Mouse (Mus musculus) embryo, embryonic 10.5 days (tissue): ENCODE measurements at regions not wholly inside any gene's neighbourhood (a gene's known extent, or its start where the extent isn't known, plus 50 kb on each side); places are given as distances from the start of the nearest gene placed in this dataset.
"Not testable (repeated sequence)": the region's sequence is repeated elsewhere in the genome, so short reads cannot be mapped to it uniquely, and the experiment has no call there.

Source experiments
- DNase-seq: peaks from one replicate; pipeline ENCODE4 v3.0.0-alpha.2; 2015; ENCODE audit warnings: low spot score

DNA sequence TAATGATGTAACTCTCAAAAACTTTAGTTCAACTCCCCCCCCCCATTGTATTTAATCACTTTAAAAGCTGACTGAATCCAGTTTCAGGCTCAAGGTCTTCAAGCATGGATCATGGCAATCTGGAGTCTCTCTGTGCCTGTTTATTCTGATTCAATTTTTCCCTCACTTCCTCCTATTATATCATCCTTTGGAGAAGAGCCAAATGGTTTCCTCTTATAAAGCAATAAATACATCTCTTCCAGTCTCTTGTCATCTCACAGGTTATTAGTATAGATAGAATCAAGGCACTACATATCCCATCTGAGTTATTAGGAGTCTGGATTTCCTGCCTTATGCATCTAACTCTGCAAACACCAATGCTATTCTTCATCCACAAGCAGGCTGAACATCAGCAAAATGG, 530.2 kb upstream of the Pdcd1 start:
- DNase-seq = no peak

DNA sequence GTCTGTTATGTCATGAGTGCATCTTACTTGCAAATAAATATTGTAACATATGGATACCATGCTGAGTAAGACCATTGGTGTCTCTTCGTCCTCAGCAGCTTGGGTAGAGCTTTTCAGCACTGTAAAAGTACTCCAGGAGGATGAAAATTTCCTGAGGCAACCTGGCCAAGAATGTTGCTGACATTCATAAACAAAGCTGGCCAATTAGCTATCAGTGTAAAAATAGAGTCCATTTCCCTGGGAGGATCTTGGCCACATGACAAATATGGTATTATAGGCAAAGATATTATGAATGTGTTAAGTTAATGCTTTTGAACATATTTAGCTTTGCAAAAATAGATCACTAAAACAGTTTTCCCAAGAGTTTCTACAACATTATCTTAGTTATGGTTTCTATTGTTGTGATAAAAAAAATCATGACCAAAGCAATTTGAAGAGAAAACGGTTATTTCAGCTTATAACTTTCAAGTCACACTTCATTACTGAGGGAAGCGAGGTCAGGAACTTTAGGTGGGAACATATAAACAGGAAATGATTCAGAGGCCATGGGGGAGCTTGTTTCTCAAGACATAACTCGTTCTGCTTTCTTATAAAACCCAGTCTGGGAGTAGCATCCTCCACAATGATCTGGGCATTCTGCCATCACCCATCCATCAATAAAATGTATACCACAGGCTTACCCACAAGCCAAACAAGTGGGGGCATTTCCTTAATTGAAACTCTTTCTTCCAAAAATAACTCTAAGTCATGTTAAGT, 529.5 kb upstream of the Pdcd1 start:
- no peak for DNase-seq

DNA sequence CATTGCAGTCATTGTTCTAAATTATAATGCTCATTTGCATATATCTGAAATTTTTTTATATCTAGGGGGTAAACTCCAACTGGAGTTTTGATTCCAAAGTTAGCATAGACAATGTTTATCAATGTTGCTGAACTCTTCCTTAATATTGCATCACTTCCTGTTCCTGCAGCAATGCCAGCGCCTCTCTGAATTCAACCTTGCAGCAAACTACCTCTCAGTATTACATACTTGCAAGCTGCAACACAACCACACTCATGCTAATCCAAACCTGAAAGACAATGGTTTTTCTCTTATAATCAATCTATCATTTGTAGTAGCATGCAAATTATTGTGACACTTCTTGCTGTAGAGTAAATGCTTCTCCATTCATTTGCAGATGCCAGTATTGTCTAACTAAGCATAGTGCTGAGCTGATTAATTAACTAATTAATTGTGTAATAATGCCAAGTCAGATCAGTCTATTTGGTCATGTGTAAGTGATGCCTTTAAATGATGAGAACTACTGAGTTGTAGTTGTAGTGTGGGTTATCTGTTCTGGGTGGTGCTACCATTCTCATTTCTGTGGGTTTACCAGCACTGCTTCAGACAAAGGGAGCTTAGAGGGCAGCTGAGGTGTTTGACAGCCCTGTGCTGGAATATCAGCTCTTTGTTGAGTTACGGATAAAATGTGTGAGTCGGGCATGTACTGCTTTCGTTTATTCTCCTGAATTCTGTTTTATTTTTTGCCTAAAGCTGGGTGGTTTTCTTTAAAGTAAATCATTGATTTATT, 480.6 kb upstream of the Pdcd1 start:
- DNase-seq = no peak

DNA sequence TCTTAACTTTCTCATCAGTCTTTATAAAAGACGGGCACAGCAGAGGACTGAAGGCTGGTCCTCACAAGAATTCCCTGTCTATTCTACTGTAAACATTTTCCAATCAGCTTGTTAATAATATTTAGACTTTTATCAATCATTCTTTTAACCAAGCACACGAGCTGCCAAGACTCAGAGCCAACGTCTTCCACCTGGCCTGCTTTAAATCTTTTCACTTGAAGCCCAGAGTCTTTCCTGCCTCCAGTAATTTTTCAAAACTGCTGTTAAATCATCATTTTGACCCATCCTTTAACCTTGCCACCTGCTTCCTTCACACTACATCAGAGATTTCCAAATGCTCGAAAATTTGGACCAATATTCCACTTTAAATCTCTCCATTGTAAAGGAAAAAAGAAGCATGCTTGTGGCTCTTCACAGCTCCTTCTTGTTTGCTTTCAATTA, 451.7 kb upstream of the Pdcd1 start:
- no peak for DNase-seq

DNA sequence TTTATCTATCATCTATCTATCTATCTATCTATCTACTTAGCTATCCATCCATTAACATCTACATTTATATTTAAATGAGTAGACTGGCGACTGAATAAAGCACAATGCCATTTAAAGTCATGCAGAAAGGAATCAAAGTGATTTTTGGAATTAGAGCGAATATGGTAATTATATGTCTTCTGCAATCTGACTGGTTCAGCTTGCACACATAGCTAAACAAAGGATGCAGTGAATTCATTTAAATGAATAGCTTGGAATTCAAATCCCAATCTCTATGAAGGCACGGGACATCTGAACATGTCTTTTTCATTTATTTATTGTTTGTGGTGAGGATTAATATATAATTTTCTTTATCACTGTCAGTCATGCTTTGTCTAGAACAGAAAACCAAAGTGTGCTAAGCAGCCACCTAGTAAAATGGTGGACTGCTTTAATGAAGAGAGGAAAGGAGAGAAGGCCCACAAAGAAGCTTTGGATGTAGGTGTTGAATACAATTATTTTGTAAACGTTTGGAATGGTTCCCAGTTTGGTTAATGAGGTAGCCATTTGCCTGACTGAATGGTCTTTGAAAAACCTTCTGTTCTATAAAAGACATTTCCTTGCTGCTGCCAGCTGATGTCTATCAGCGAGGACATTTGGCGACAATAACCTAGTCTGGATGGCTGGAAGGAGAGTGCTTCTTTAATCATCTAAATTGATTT, 451.2 kb upstream of the Pdcd1 start:
- DNase-seq = no peak

DNA sequence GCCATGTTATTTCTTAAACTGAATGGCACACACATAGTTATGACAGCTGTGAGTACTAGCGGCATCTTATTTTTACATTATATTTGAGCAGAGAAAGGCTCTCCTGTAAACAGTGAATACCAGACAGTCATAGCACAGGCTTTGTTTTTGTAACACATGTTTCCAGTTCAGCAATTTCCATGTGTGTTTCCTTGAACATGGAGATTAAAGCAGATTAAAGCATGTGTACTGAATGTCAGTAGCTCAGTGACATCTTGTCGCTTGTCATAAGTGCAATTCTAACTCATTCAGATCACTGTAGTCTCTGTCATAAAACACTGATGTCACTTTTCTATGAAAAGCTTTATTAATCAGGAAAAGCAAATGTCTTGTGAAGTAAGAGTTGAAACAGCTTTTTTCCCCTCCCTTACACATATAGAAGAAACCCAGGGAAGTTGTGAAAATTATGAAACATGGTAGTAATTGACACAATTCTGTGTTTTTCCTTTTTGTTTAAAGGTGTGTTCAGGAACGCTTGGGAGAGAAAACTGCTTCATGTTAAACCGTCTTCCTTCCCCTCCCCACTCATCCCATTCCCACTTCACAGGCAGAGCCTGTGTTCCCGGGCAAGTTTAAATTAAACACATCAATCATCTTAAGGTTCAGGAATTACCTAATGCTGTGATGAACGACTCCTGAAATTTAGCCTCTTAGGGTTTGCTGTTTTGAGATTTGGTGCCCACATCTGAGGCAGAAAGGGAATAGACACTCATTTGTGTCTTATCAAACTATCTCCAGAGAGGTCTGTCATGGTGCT, 449.9 kb upstream of the Pdcd1 start:
- DNase-seq = no peak

DNA sequence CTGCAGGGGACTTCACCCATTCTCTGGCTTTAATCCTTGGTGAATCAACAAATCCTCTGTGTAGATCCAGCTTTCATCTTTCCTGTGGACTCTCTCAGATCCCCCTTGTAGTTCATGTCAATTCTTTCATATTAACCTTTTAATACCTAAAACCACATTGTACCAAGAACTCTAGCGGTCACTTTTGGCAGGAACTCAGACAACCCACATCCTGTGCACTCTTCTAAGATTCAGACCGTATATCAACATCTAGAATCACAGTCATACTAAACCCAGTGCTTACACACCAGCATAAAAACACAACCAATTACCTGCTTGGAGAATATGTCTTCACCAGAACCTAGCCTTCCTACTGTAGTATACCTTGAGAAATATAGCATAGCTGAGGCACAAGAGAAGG, 444.6 kb upstream of the Pdcd1 start:
- DNase-seq = no peak

DNA sequence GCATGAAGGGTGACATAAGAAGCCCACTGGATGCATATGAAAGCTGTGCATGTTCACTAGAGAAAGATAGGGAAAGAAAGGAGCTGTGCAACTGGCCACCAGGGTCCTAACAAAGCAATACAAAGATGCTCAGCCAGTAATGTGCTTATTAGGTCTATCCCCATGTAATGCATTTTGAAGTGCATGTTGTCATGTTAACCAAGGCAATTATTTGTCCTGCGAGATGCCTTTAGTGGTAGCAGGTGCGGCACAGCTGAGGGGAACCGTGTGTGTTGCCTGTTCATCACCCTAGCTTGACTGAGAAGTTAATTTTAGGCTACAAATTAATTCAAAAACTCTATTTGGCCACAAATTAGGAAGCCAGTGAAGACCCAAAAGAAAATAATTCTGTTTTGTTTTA, 444.0 kb upstream of the Pdcd1 start:
- no peak for DNase-seq

DNA sequence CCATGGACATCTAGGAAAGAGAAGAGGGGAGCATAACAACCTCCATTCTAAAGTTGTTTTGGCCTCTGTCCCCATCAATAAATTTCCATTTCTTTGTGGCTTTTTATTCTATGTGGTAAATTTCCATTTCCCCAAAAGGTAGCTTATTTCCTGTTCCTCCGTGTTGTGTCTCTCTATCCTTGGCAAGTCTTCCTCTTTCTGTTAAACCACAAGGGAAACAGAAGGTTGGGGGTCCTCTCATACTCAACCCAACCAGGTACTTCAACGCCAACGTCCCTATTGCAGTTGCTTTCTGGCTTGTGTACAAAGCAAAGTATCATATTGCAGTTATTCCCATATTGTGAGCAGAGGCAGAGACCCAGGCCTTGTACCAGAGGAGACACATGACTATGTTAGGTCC, 434.7 kb upstream of the Pdcd1 start:
- DNase-seq = no peak

DNA sequence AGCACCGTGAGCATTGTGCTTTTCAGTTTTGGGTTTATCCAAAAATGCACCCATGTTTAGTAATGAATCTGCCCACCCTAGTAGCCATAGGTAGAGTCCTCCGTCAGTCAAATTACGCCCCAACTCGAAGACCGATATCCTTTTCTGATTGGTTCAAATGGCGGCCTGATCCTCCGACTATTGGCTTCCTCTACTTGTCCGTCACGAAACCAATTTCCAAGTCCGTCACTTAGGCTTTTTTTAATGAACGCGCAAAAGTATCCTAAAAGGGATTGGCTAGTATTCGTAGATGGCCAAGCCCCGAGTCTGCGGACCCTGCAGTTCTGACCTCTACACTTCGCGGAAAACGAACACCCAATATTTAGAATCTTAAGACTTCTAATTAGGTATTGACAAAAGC, 417.5 kb upstream of the Pdcd1 start:
- not testable (repeated sequence) for DNase-seq

DNA sequence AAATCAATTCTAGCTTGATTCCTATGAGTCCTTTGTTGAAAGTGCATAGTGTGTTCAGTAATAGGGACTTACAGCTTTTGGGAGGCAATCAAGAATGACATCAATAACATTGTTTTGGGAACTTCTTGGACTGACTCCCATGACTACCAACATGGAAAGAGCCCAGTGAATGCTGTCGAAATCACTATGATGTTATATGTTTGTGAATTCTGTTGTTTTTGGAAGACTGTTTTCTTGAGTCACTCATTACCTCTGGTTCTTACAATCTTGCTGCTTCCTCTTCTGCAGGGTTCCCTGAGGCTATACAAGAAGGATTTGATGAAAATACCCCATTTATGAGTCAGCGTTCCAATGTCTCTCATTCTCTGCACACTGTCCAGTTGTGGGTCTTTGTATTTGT, 371.4 kb upstream of the Pdcd1 start:
- no peak for DNase-seq

DNA sequence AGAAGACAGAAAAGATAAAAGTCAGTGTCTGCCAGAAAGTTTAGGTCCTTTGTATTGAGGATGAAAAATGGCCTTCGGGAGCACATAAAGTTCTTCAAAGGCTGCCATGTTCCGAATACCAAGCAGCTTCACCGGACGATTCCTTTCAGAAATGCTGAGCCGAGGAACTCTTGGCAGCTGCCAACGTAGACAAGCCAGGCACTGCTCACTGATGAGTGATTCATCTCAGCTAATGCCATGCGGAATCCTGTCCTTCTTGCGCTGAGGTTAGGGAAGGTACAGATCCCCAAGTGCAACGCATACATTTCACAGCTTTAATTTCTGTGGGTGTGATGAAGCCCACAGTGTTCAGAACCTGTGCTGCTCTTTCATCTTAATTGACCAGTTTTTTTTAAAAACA, 360.7 kb upstream of the Pdcd1 start:
- peak; percentile 9 for DNase-seq

DNA sequence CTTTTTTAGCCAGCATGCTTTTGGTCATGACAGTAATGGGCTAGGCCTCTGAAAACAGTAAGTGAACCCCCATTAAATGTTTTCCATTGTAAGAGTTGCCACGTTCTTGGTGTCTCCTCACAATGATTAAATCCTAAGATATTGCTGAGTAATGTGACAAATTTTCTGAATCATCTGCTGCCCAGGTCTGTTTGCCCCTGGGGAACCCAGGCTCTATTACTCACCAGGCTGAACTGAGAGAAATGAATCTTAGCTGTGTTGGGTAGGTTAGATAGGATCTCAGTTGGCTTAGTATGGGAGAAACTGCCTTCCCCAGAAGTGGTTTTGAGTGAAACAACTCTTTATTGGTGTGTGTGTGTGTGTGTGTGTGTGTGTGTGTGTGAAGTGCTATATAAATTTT, 314.3 kb upstream of the Pdcd1 start:
- no peak for DNase-seq

DNA sequence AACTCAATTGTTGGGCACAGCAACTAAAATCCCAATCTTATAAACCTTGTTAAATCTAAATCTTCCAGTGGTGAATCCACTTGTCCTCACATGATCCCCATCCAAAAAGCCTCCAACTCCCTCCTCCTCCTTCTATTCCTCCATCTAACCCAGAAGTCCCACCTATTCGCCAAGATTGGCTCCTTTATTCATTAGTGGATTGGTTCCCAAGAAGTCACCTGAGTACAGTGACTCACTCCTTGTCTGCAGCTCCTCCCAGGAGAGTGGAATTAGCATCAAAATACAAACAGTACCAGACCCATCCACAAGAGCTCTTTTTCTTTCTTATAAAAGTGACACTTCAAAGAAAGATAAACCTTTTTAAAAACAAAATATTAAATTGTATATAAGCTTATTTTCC, 304.6 kb upstream of the Pdcd1 start:
- DNase-seq = no peak

DNA sequence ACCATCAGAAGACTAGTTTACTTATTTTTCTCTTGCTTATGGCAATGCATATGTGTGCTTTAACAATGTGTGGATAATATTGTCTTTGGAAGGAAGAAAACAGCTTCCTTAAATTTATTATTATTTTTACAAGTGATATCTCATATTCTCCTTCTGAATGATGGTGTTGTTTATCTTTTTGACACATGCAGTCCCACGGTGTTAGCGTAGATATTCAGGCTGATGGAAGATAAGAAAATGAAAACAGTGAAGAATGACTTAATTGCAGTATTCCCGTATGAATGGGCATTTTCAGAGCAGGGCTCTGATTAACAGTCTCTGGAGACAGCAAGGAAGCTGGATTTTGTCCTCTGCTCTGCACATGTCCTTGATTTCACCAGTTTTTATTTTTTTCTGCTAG, 303.5 kb upstream of the Pdcd1 start:
- no peak for DNase-seq

DNA sequence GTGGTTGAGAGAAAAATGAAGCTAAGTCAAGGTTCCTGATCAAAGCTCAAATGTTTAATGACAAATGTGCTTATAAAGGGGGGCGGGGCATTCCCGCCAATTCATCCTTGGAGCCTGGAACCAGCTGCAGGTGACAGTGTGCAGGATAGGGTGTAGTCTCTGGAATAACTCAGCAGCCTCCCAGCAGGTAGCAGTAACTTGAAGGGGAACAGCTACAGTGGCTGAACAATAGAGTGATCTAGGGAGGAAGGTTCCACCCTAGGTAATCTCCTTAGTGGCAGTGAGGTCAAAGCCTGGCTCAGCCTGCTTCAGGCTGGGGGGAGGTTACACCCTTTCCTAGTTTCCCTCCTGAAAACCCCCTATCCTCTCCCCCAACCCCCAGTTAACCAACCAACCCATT, 290.2 kb upstream of the Pdcd1 start:
- DNase-seq = no peak

DNA sequence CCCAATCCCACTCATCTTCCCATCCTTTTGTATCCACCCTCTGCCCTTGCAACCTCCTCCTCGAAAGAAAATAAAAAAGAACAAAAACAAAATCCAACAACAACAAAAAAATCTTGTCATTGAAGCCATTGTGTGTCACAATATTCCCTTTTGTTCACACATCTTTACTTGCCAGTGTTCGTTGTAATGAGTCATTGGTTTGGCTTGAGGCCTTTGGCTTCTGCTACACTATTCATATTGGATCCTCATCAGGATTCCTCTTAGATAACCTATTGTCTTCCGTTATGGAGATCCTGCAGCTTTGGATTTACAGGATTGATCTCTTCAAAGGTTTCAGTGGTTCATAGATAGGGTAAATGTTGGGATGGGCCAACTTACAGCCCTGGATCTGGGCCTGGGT, 288.9 kb upstream of the Pdcd1 start:
- DNase-seq = no peak

DNA sequence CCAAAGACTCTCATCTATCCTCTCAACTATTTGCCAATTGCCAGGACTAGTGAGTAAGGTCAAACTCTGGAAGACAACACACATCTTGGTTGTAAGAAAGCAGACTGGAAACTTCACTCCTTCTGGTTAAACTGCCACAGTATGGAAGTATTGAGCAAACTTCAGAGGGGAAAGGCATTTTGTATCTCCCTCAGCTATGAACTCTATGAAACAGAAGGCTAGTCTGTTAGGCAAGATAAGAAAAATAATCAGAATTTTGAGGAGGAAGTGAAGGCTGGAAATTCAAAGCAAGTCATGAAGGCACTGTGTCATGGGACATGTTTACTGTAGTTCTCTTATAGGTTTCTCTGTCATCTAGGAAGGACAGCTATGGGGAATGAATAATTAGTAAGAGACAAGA, 265.7 kb upstream of the Pdcd1 start:
- no peak for DNase-seq

DNA sequence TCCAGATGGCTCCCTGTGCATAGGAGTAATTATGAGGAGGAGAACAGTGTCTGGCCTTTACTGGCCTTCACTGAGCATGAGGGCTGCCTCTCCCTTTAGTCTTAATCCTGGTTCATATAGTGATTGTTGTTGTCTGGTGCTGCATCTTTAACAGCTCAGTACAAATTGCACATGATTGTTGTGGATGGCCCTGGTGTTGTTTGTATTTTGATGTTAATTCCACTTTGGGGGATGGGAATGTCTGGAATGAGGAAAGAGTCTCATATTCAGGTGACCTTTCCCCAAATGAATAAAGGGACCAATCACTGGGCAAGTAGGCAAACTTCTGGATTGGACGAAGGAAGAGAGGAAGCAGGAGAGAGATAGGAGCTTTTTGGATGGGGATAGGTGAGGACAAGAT, 246.0 kb upstream of the Pdcd1 start:
- no peak for DNase-seq

DNA sequence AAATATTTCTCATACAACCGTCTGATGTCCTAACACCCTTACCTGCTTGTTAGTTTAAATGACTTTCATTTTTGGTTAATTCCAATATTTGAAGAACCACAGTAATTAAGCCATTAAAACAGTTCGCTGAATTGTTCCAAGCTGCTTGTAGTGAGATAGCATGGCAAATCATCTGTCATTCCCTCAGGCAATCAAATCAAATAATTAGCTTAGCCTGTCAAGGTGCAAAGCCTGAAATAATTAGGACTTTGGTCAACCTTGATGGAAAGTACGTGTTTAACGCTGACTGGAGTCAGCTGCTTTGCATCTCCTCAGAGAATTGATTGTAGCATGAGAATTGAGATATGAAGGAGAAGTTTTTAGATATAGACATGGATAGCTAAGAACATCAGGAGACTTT, 220.2 kb upstream of the Pdcd1 start:
- DNase-seq = no peak

DNA sequence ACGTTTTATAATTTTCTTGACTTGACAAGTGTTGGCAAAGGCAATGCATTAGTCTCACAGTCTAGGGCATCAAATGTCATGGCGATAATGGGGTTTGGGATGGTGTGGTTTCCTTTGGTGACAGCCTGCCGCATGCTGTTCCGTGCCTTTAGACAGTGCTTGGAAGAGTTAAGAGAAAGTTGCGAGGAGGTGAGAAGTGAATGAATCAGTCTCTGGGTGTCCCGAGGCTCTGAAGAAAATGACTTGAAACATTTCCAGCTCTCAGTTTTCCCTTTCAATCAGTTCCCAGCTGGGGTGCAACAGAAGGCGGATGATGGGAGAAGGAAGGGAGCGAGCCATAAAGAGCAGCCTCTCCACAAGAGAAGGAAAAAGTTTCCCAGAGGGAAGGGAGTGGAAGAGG, 211.0 kb upstream of the Pdcd1 start:
- DNase-seq = no peak

DNA sequence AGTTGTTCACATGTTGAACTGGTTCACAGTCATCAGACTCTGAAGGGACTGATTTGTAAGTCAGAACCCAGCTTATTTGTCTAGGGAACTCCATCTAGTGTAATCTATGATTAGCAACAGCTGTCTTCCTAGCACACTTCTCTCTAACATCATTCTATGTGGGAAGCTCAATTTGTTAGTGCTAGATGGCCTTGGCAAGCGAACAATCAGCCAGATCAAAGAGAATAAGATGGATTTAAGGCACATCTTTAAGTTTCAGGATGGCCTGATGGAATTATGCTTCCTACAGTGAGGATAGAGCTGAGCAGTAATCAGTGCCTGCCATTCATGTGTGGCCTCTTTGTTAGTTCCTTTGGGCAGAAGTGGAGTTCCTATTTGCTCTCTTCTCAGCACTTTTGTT, 183.1 kb upstream of the Pdcd1 start:
- DNase-seq = no peak
